Mouse (Mus musculus): Measurements from ENCODE around the gene Lgals9. TPM values are rescaled to one million over a fixed set of nuclear protein-coding genes. Genes with fewer than 3 reads are reported as not detected.

Gene Lgals9
- total and polyA plus RNA-seq, 3 experiments, result 160 to 287 (median 228) TPM

- no peak for TF ChIP-seq TBP (IDR thresholded peaks at IDR 0.05; ENCODE audit: low read depth, low read length)
- TF ChIP-seq USF2 (IDR thresholded peaks at IDR 0.05; ENCODE audit: borderline replicate concordance in 1 of 2, insufficient read depth in 1 of 2, low read depth in 1 of 2, low read length in 2 of 2), result no peak
- TF ChIP-seq MAFK (IDR thresholded peaks at IDR 0.05; ENCODE audit: borderline replicate concordance, low read depth, low read length), result no peak
- TF ChIP-seq MYC (IDR thresholded peaks at IDR 0.05; ENCODE audit: low read depth, low read length), result no peak
- TF ChIP-seq CHD2 (IDR thresholded peaks at IDR 0.05; ENCODE audit: low read length), result no peak
- no peak for TF ChIP-seq CHD1 (IDR thresholded peaks at IDR 0.05; ENCODE audit: low read depth, low read length)
- no peak overlapping the region for H3K27ac ChIP-seq (ENCODE audit: control insufficient read depth, low read depth, low read length)
- H3K27me3 ChIP-seq (ENCODE audit: control insufficient read depth in 1 of 2, insufficient read depth in 2 of 2, low read length in 2 of 2), result no peaks in the 10 kb centered on the region
- no peaks in the 10 kb centered on the region for H3K79me2 ChIP-seq (ENCODE audit: control insufficient read depth, insufficient read depth, low read length, poor library complexity)
- H3K36me3 ChIP-seq (ENCODE audit: control insufficient read depth in 1 of 2, insufficient read depth in 2 of 2, low read length in 2 of 2), result peaks cover 0 to 36% of the 10 kb centered on the region in 2 experiments; a peak in 2 of 4 replicates
- H3K4me3 ChIP-seq (ENCODE audit: control insufficient read depth in 1 of 2, insufficient read depth in 1 of 2, low read depth in 2 of 2, low read length in 2 of 2), result no peak overlapping the region
- H3K4me1 ChIP-seq (ENCODE audit: control insufficient read depth in 1 of 2, insufficient read depth in 2 of 2, low read length in 2 of 2), result peaks cover 36 to 39% of the 10 kb centered on the region in 2 experiments
- H3K9ac ChIP-seq (ENCODE audit: control insufficient read depth, low read depth, low read length, poor library complexity, severe bottlenecking), result no peak overlapping the region
- no peaks in the 10 kb centered on the region for H3K9me3 ChIP-seq (replicated peaks; ENCODE audit: insufficient read depth, low read length)
- DNase-seq (ENCODE audit: low read depth, low spot score), result no peak
Observed at GRCm38 (mm10) chr11:79008891-79009290, 24.1 kb upstream of the Lgals9 start.

GRCm38 (mm10) chr11:79008007-79008775, 23.4 kb upstream of the Lgals9 start:
- no peaks in the 10 kb centered on the region for H3K27me3 ChIP-seq (ENCODE audit: control insufficient read depth in 1 of 2, insufficient read depth in 2 of 2, low read length in 2 of 2)
- H3K4me1 ChIP-seq (ENCODE audit: control insufficient read depth in 1 of 2, insufficient read depth in 2 of 2, low read length in 2 of 2), result peaks cover 43 to 46% of the 10 kb centered on the region in 2 experiments
- H3K9ac ChIP-seq (ENCODE audit: control insufficient read depth, low read depth, low read length, poor library complexity, severe bottlenecking), result no peak overlapping the region
- peak overlapping the region; percentile 10; the same call in 1 of the 2 replicates for H3K27ac ChIP-seq (ENCODE audit: control insufficient read depth, low read depth, low read length)
- peaks cover 0 to 43% of the 10 kb centered on the region in 2 experiments; a peak in 2 of 4 replicates for H3K36me3 ChIP-seq (ENCODE audit: control insufficient read depth in 1 of 2, insufficient read depth in 2 of 2, low read length in 2 of 2)
- no peaks in the 10 kb centered on the region for H3K79me2 ChIP-seq (ENCODE audit: control insufficient read depth, insufficient read depth, low read length, poor library complexity)
- DNase-seq (ENCODE audit: low read depth, low spot score), result peak; percentile 63
- no peak overlapping the region for H3K4me3 ChIP-seq (ENCODE audit: control insufficient read depth in 1 of 2, insufficient read depth in 1 of 2, low read depth in 2 of 2, low read length in 2 of 2)
- H3K9me3 ChIP-seq (replicated peaks; ENCODE audit: insufficient read depth, low read length), result no peaks in the 10 kb centered on the region
- TF ChIP-seq BHLHE40 (IDR thresholded peaks at IDR 0.05; ENCODE audit: borderline replicate concordance, low read depth, low read length), result no peak
- TF ChIP-seq CTCF (IDR thresholded peaks at IDR 0.05 in 2 of 3, conservative IDR thresholded peaks at IDR 0.05 in 1 of 3; ENCODE audit: control insufficient read depth in 1 of 3, insufficient read depth in 1 of 3, low read depth in 2 of 3, low read length in 3 of 3, poor library complexity in 1 of 3, severe bottlenecking in 1 of 3), result no peak
- TF ChIP-seq POLR2AphosphoS2 (IDR thresholded peaks at IDR 0.05; ENCODE audit: low read length), result no peak
- TF ChIP-seq POLR2AphosphoS5 (IDR thresholded peaks at IDR 0.05; ENCODE audit: borderline replicate concordance, low read depth, low read length), result no peak
- no peak for TF ChIP-seq CHD1 (IDR thresholded peaks at IDR 0.05; ENCODE audit: low read depth, low read length)
- TF ChIP-seq E2F4 (IDR thresholded peaks at IDR 0.05; ENCODE audit: borderline replicate concordance, low read depth, low read length), result no peak
- no peak for TF ChIP-seq MYB (IDR thresholded peaks at IDR 0.05; ENCODE audit: low read depth, low read length)
- peak; percentile 70; the same call in 1 of the 2 replicates for TF ChIP-seq MYC (IDR thresholded peaks at IDR 0.05; ENCODE audit: low read depth, low read length)
- TF ChIP-seq SMC3 (IDR thresholded peaks at IDR 0.05; ENCODE audit: low read depth, low read length), result 0 out of 2 replicates have a peak, but pooled peaks have one; percentile 3
- TF ChIP-seq ETS1 (IDR thresholded peaks at IDR 0.05; ENCODE audit: low read depth, low read length), result peak; percentile 56
- TF ChIP-seq ZKSCAN1 (IDR thresholded peaks at IDR 0.05; ENCODE audit: low read depth, low read length), result no peak
- TF ChIP-seq CHD2 (IDR thresholded peaks at IDR 0.05; ENCODE audit: low read length), result no peak
- peak; percentile 64; the same call in 1 of the 2 replicates for TF ChIP-seq MXI1 (IDR thresholded peaks at IDR 0.05; ENCODE audit: low read depth, low read length)
- TF ChIP-seq USF1 (IDR thresholded peaks at IDR 0.05; ENCODE audit: low read depth, low read length), result 0 out of 2 replicates have a peak, but pooled peaks have one; percentile 49
- TF ChIP-seq NRF1 (IDR thresholded peaks at IDR 0.05; ENCODE audit: insufficient read depth, low read depth, low read length, poor library complexity, severe bottlenecking), result no peak
- TF ChIP-seq JUND (IDR thresholded peaks at IDR 0.05; ENCODE audit: low read depth, low read length), result no peak
- TF ChIP-seq UBTF (IDR thresholded peaks at IDR 0.05; ENCODE audit: borderline replicate concordance, insufficient read depth, low read depth, low read length), result no peak
- TF ChIP-seq ZMIZ1 (IDR thresholded peaks at IDR 0.05; ENCODE audit: low read depth, low read length), result no peak
- TF ChIP-seq GABPA (IDR thresholded peaks at IDR 0.05; ENCODE audit: low read depth, low read length), result no peak
- peak; percentile 43; the same call in 1 of the 2 replicates for TF ChIP-seq TCF12 (IDR thresholded peaks at IDR 0.05; ENCODE audit: low read depth, low read length)
- 0 out of 2 replicates have a peak, but pooled peaks have one; percentile 10 for TF ChIP-seq KAT2A (conservative IDR thresholded peaks at IDR 0.05; ENCODE audit: low read depth, low read length)
- TF ChIP-seq SIN3A (IDR thresholded peaks at IDR 0.05; ENCODE audit: low read length), result no peak; the same call in 1 of the 2 replicates
- TF ChIP-seq GATA1 (IDR thresholded peaks at IDR 0.05; ENCODE audit: low read depth, low read length), result peak; percentile 21; the same call in 1 of the 2 replicates
- TF ChIP-seq USF2 (IDR thresholded peaks at IDR 0.05; ENCODE audit: borderline replicate concordance in 1 of 2, insufficient read depth in 1 of 2, low read depth in 1 of 2, low read length in 2 of 2), result no peak
- peak; percentile 9; the same call in 1 of the 2 replicates for TF ChIP-seq TAL1 (IDR thresholded peaks at IDR 0.05; ENCODE audit: low read length)
- no peak for TF ChIP-seq MAZ (IDR thresholded peaks at IDR 0.05; ENCODE audit: low read depth, low read length)
